Mouse (Mus musculus) granulocyte monocyte progenitor cell, adult 5-6 weeks (primary cell): ENCODE data around the gene Olfr71. TPM values are rescaled to one million over a fixed set of nuclear protein-coding genes. Genes with fewer than 3 reads are reported as not detected.

Source experiments
- ATAC-seq: replicated peaks from 2 replicates; pipeline ENCODE4 v1.8.0; 2016; ENCODE audit warnings: mild to moderate bottlenecking, moderate TSS enrichment, inconsistent platforms; ENCODE audit not compliant: poor library complexity, severe bottlenecking
- total RNA-seq, 2 experiments: library from RNA; stranded (forward) in 1 of 2; stranded (reverse) in 1 of 2; fragments of 200-712, 200-1000 nt in 1 of 2; fragments of >200 nt in 1 of 2; fragmentation: Nextera tagmentation in 1 of 2; gene quantifications; 2 replicates each; pipeline ENCODE4 v1.2.3; 2014 to 2017

Olfr71 gene
- total RNA-seq (2014; fragmentation: Nextera tagmentation), result not detected in 2 replicates
- total RNA-seq (2017), result not detected in 2 replicates

GRCm38 (mm10) chr4:43709869-43710268, at the start of gene Olfr71:
Gene Olfr71 (minus strand): TSS chr4:43710255.
- peak; percentile 74 for ATAC-seq

- peak; percentile 33; the same call in 1 of the 2 replicates for ATAC-seq
Measured at GRCm38 (mm10) chr4:43757213-43757612, 47.2 kb upstream of the Olfr71 start.

GRCm38 (mm10) chr4:43745187-43745586, 35.1 kb upstream of the Olfr71 start:
- 0 out of 2 replicates have a peak, but pooled peaks have one; percentile 33 for ATAC-seq

GRCm38 (mm10) chr4:43743099-43743498, 33.0 kb upstream of the Olfr71 start:
- no peak for ATAC-seq

- ATAC-seq, result no peak
Measured at GRCm38 (mm10) chr4:43742637-43743036, 32.6 kb upstream of the Olfr71 start.

GRCm38 (mm10) chr4:43741526-43741925, 31.5 kb upstream of the Olfr71 start:
- no peak for ATAC-seq

GRCm38 (mm10) chr4:43738989-43739674, 29.1 kb upstream of the Olfr71 start:
- no peak for ATAC-seq

- ATAC-seq, result no peak
Measured at GRCm38 (mm10) chr4:43737144-43737543, 27.1 kb upstream of the Olfr71 start.

GRCm38 (mm10) chr4:43733186-43733585, 23.1 kb upstream of the Olfr71 start:
- no peak for ATAC-seq

GRCm38 (mm10) chr4:43732171-43732570, 22.1 kb upstream of the Olfr71 start:
- ATAC-seq, result no peak

- no peak for ATAC-seq
Measured at GRCm38 (mm10) chr4:43730750-43731297, 20.8 kb upstream of the Olfr71 start.

GRCm38 (mm10) chr4:43729794-43730550, 19.9 kb upstream of the Olfr71 start, which contains the start of gene Spaar:
Gene Spaar (plus strand): TSS chr4:43730034.
- no peak; the same call in 1 of the 2 replicates for ATAC-seq

- no peak for ATAC-seq
Measured at GRCm38 (mm10) chr4:43729126-43729525, 19.1 kb upstream of the Olfr71 start.

- no peak for ATAC-seq
Measured at GRCm38 (mm10) chr4:43728576-43728954, 18.5 kb upstream of the Olfr71 start.

- ATAC-seq, result no peak
Measured at GRCm38 (mm10) chr4:43727718-43728575, 17.9 kb upstream of the Olfr71 start.

GRCm38 (mm10) chr4:43726995-43727394, 16.9 kb upstream of the Olfr71 start, which contains the start of gene Hrct1:
Gene Hrct1 (plus strand): TSS chr4:43727188.
- ATAC-seq, result no peak

- no peak for ATAC-seq
Measured at GRCm38 (mm10) chr4:43726228-43726993, 16.4 kb upstream of the Olfr71 start.

GRCm38 (mm10) chr4:43724764-43725163, 14.7 kb upstream of the Olfr71 start:
- ATAC-seq, result no peak

- ATAC-seq, result no peak
Measured at GRCm38 (mm10) chr4:43722191-43722590, 12.1 kb upstream of the Olfr71 start.
